Mouse (Mus musculus) lung, embryonic 16.5 days (tissue): ENCODE data around the gene Adamts13. TPM values are rescaled to one million over a fixed set of nuclear protein-coding genes. Genes with fewer than 3 reads are reported as not detected.

Experiments
- ATAC-seq: fragments of 200-750 bp; cut with Nextera tagmentation; 2 replicates; pipeline ENCODE4 v1.8.0; 2017; ENCODE audit warnings: low read depth, mild to moderate bottlenecking, moderate library complexity
- H3K27ac ChIP-seq: fragments of 300-500 bp; sonication (generic); 2 replicates; pipeline ENCODE4 v1.5.1; 2014; ENCODE audit warnings: mild to moderate bottlenecking, control low read depth, low read length
- H3K27me3 ChIP-seq: fragments of 300-500 bp; sonication (generic); 2 replicates; pipeline ENCODE4 v1.6.1; 2014; ENCODE audit warnings: low read depth, low read length, mixed read lengths; ENCODE audit not compliant: control insufficient read depth, insufficient read depth
- H3K36me3 ChIP-seq: fragments of 300-500 bp; sonication (generic); 2 replicates; pipeline ENCODE4 v1.6.1; 2014; ENCODE audit warnings: low read length; ENCODE audit not compliant: control insufficient read depth, insufficient read depth
- H3K4me1 ChIP-seq: fragments of 300-500 bp; sonication (generic); replicated peaks from 2 replicates; pipeline ENCODE4 v1.6.1; 2014; ENCODE audit warnings: low read length, mixed read lengths; ENCODE audit not compliant: control insufficient read depth, insufficient read depth
- H3K4me2 ChIP-seq: fragments of 300-500 bp; sonication (generic); 2 replicates; pipeline ENCODE4 v1.6.1; 2014; ENCODE audit warnings: low read depth, low read length, control low read depth
- H3K4me3 ChIP-seq: fragments of 300-500 bp; sonication (generic); 2 replicates; pipeline ENCODE4 v1.5.1; 2014; ENCODE audit warnings: mild to moderate bottlenecking, low read length, control low read depth
- H3K9ac ChIP-seq: fragments of 300-500 bp; sonication (generic); 2 replicates; pipeline ENCODE4 v1.6.1; 2014; ENCODE audit warnings: low read length, control low read depth
- H3K9me3 ChIP-seq: fragments of 300-500 bp; sonication (generic); 2 replicates; pipeline ENCODE4 v1.6.1; 2016; ENCODE audit warnings: low read length; ENCODE audit not compliant: control insufficient read depth
- WGBS: fragments of 180-500 bp; shearing (Covaris S2); extraction: QIAGEN DNeasy Blood & Tissue Kit; methylation state at CpG from one replicate; pipeline ENCODE4 v1.1.7; 2014; 5-methylcytosine and 5-hydroxymethylcytosine counted together
- polyA plus RNA-seq: library from polyadenylated mRNA; unstranded; fragments of >200 nt; fragmentation: Nextera tagmentation; extraction: Ambion mirVana; gene quantifications from 2 replicates; pipeline ENCODE4 v1.2.1, GENCODE M21; 2015

Gene Adamts13
- polyA plus RNA-seq, 1 experiment from 2014 or later: 0.20 TPM

DNA sequence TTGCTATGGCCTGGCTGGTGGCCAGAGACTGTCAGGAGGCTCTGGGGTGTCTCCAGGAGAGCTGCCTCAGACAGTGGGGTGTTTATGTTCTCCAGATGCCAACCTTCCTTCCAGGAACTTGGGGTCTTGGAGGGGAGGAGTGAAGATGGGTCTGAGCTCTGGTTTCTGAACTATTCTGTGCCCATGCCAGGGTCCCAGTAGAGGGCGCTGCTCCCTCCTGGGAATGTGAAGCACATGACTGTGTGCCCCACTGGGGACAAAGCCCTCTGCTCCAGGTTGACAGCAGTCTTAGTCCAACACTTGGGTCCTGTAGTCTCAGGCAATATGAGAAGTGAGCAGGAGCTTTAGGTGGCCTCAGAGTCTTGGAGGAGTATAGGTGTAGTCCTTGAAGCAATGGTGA lies 66.1 kb downstream of the Adamts13 start:
- Histone ChIP-seq H3K27me3 (no peaks in the 10 kb centered on the region), H3K36me3 (no peaks in the 10 kb centered on the region), H3K4me2 (no peak overlapping the region), H3K27ac (no peak overlapping the region), H3K4me3 (no peak overlapping the region), H3K9ac (no peak overlapping the region), H3K9me3 (no peaks in the 10 kb centered on the region), H3K4me1 (peaks cover 4% of the 10 kb centered on the region; the same call in 1 of the 2 replicates)
- WGBS: 0% methylated on average over 1 of the region's 1 CpGs
- no peak for ATAC-seq

DNA sequence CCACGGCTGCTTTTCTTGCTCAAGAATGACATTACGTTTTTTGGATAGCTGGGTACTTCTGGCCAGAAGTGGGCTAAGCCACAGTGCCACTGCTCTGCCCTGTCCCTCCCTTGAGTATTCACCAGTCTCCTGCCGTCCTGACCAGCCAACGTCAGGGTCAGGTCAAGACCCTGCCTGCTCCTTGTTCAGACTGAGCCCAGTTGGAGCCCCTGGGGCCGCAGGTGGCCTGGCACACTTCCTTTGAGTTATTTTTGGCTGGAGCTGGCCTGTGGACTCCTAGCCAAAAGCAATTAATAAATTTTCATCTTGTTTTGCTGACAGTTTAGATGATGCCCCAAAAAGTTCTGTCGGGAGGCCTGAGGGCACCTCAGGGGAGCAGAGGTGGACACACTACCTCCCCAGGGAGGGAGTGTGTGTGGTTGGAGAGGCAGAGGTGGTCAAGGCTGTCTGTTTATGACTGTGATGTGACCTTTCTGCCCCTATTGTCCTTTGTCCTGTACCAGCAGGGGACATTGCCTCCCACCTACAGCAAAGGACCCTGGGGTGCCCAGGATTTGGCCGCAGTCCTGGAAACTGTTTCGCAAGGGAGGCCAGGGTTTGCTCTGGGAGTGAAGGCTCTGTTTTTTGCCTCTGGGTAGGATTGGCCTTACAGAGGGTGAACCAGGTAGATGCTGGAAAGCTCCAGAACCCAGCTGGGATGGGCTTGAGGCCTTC lies 69.1 kb downstream of the Adamts13 start:
- Histone ChIP-seq H3K4me2 (no peak overlapping the region), H3K36me3 (no peaks in the 10 kb centered on the region), H3K4me1 (peaks cover 9% of the 10 kb centered on the region; the same call in 1 of the 2 replicates), H3K4me3 (no peak overlapping the region), H3K27ac (no peak overlapping the region), H3K27me3 (no peaks in the 10 kb centered on the region), H3K9ac (no peak overlapping the region), H3K9me3 (no peaks in the 10 kb centered on the region)
- no peak for ATAC-seq
- WGBS: 64% methylated on average over 8 of the region's 8 CpGs

DNA sequence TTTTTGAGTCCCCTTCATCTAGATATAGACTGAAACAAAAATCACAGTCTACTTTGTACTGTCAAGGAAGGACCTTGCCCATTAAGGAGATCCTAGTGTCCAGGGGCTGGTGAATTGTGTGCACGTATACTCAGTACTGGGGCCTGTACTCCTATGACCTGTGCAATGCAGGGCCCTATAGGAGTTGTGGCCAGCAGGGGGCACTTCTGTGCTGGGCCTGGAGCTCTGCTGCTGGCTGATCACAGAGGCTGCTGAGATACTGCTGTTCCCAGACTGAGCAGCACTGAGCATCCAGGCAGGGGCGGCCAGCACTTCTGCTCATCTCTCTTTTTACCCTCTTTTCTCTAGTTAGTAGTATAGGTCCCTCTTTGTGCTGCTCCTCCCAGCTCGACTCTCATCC lies 70.2 kb downstream of the Adamts13 start:
- 24% methylated on average over 3 of the region's 3 CpGs for WGBS
- H3K27ac ChIP-seq: no peak overlapping the region

DNA sequence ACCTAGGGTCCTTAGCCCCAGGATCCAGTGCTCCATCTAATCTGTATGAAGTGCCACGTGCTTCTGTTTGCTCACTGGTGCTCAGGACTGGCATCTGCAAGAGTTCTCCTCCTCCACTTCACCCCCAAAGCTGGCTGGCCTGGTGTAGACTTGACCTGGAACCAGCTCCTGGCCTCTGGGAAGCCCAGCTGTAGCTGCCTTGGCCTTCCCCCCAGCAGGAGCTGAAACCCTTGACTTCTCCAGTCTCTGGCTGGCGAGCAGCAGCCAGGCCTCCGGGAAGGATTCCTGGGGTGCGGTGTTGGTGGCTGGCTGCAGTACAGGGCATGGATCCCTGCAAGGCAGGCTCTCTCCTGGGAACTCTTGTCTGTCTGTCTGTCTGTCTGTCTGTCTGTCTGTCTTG lies 71.0 kb downstream of the Adamts13 start:
- Histone ChIP-seq H3K9me3 (no peaks in the 10 kb centered on the region), H3K4me1 (peaks cover 9% of the 10 kb centered on the region; the same call in 1 of the 2 replicates), H3K36me3 (no peaks in the 10 kb centered on the region), H3K9ac (no peak overlapping the region), H3K27ac (no peak overlapping the region), H3K4me3 (no peak overlapping the region), H3K4me2 (no peak overlapping the region), H3K27me3 (no peaks in the 10 kb centered on the region)
- ATAC-seq: no peak
- WGBS: 64% methylated on average over 4 of the region's 4 CpGs

More for the DNA sequence above, 70.2 kb downstream of the Adamts13 start:
- no peak overlapping the region for H3K9ac ChIP-seq
- no peak overlapping the region for H3K4me3 ChIP-seq
- H3K4me2 ChIP-seq: no peak overlapping the region
- peak; percentile 72 for ATAC-seq
- H3K27me3 ChIP-seq: no peaks in the 10 kb centered on the region
- peaks cover 9% of the 10 kb centered on the region; the same call in 1 of the 2 replicates for H3K4me1 ChIP-seq
- H3K36me3 ChIP-seq: no peaks in the 10 kb centered on the region
- H3K9me3 ChIP-seq: no peaks in the 10 kb centered on the region

DNA sequence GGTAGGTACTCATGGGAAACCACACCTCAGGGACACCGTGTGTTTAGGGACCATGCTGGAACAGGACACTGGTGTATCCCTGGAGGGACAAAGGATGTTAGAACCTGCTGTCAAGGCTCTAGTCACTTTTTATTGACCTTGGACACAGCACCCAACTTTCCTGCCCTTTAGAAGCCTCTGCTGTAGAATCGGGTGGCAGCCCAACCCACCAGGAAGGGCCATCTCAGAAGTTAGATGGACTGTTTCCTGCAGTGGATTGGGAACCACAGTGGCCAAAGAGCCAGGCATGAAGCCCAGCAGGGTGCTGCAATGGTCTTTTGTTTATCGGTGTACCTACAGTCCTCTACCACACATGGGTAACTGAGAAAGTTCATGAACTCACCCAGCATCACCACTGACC lies 71.4 kb downstream of the Adamts13 start:
- no peak overlapping the region for H3K9ac ChIP-seq
- H3K4me2 ChIP-seq: no peak overlapping the region
- H3K27me3 ChIP-seq: no peaks in the 10 kb centered on the region
- H3K4me3 ChIP-seq: no peak overlapping the region
- no peaks in the 10 kb centered on the region for H3K9me3 ChIP-seq
- H3K36me3 ChIP-seq: no peaks in the 10 kb centered on the region
- ATAC-seq: no peak
- WGBS: 68% methylated on average over 3 of the region's 3 CpGs
- H3K27ac ChIP-seq: no peak overlapping the region
- peaks cover 9% of the 10 kb centered on the region; the same call in 1 of the 2 replicates for H3K4me1 ChIP-seq

DNA sequence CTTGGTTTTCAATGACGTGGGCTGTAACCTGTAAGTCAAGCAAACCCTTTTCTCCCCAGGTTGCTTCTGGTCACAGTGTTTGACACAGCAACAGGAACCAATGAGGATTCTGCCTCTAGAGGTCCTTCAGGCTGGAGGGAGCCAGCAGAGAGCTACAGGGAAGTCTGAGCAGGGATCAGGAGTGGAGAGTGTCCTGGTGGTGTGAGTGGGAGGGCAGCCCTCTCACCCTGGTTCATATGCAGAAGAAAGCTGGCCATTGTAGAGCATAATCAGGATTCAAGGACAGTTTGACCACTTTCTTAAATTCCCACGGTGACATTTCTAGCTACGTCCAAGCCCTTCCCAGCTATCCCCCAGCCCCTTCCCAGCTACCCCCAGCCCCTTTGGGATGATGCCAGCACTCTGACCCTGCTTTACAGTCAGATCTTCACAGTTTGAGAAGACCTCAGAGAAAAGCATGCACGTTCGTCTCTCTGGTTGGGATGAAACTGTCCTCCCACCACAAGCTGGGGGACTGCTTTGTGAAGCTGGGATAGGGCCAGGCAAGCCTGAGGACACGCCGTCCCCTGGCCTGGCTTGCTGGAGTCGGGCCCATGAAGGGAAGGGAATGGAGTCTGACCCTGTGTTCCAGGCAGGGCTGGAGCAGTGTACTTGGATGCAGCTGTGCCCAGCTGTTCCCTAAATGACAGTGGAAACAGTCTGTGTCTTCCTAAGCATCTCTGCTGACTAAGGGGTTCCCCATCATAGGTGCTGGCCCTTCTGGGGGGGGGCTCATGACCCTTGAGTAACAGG lies 73.0 kb downstream of the Adamts13 start:
- ATAC-seq: peak; percentile 97
- H3K9ac ChIP-seq: no peak overlapping the region; the same call in 1 of the 2 replicates
- H3K36me3 ChIP-seq: no peaks in the 10 kb centered on the region
- no peaks in the 10 kb centered on the region for H3K9me3 ChIP-seq
- WGBS: 51% methylated on average over 8 of the region's 8 CpGs
- H3K4me2 ChIP-seq: no peak overlapping the region
- H3K4me3 ChIP-seq: no peak overlapping the region
- peaks cover 9% of the 10 kb centered on the region; the same call in 1 of the 2 replicates for H3K4me1 ChIP-seq
- H3K27me3 ChIP-seq: no peaks in the 10 kb centered on the region
- H3K27ac ChIP-seq: peak overlapping the region; percentile 94

DNA sequence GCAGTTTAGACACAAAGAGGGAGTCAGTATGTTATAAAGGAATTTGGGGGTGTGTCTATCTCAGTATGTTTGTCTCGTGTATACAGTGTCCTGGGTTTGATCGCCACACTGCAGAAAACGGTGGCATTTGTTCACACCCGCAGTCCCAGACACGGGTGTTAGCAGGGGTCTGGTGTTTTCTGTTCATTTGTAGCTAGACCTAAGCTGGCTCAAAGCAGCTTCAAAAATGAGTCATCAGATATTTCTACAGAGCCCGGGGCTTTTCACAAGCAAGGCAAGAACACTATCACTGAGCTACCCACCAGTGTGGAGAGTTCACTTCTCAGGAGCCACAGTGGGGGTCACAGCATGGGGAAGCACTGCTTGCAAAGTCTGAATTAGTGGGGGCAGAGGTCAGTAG lies 76.2 kb downstream of the Adamts13 start:
- Histone ChIP-seq H3K4me2 (no peak overlapping the region), H3K27ac (no peak overlapping the region), H3K9me3 (no peaks in the 10 kb centered on the region), H3K36me3 (no peaks in the 10 kb centered on the region), H3K4me1 (peaks cover 5% of the 10 kb centered on the region; the same call in 1 of the 2 replicates), H3K4me3 (no peak overlapping the region), H3K9ac (no peak overlapping the region), H3K27me3 (no peaks in the 10 kb centered on the region)
- ATAC-seq: no peak
- WGBS: 45% methylated on average over 6 of the region's 6 CpGs

DNA sequence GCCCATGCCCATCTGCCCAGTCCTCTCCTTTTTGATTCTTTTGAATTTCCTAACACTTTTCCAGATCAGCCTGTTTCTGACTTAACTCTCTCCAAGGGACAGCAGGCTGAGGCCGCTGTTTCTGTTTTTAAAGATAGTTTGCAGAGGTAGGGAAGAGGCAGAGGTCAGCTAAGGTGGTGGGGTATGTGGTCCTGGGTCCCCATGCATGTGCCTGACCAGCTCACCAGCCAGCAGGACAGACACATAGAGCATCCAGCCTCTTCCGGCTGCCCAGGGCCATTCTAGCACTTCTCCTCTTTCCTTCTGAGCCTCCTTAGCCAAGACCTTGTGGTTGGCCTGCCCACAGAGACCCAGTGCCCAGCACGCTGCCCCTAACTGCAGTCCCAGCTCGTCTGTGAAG lies 85.0 kb downstream of the Adamts13 start:
- Histone ChIP-seq H3K4me3 (no peak overlapping the region), H3K36me3 (no peaks in the 10 kb centered on the region), H3K27me3 (no peaks in the 10 kb centered on the region), H3K9me3 (no peaks in the 10 kb centered on the region), H3K4me1 (peaks cover 18% of the 10 kb centered on the region), H3K4me2 (no peak overlapping the region), H3K27ac (no peak overlapping the region), H3K9ac (no peak overlapping the region)
- WGBS: 37% methylated on average over 4 of the region's 4 CpGs
- ATAC-seq: no peak

DNA sequence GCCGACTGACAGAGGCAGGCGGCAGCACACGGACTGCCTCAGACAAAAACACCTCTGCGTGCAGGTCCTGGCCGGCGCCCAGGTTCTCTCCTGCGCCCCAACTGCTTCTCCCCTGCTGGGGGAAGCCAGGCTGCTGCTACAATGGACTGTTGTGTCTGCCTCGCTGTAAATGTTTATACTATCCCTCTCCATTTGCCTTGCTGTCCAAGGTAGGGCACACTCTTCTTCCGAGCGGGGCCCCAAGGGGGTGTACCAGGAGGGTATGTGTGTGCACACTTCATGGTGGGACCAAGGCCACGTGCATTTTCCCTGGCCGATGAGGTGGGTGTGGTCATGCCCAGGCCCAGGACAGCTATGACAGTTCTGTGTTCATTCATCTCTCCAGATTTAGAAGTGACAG lies 85.5 kb downstream of the Adamts13 start:
- peak; percentile 19; the same call in 1 of the 2 replicates for ATAC-seq
- Histone ChIP-seq H3K4me2 (no peak overlapping the region), H3K9me3 (no peaks in the 10 kb centered on the region), H3K4me3 (no peak overlapping the region), H3K27me3 (no peaks in the 10 kb centered on the region), H3K36me3 (no peaks in the 10 kb centered on the region), H3K4me1 (peaks cover 18% of the 10 kb centered on the region), H3K27ac (no peak overlapping the region), H3K9ac (no peak overlapping the region)
- 17% methylated on average over 12 of the region's 12 CpGs for WGBS
